Mouse (Mus musculus): ENCODE measurements at regions not wholly inside any gene's neighbourhood (a gene's known extent, or its start where the extent isn't known, plus 50 kb on each side); places are given as distances from the start of the nearest gene placed in this dataset.
"Not testable (repeated sequence)": the region's sequence is repeated elsewhere in the genome, so short reads cannot be mapped to it uniquely, and the experiment has no call there.

- DNase-seq (ENCODE audit: low spot score): no peak
These were observed 1939.3 kb downstream of the 9330182O14Rik start for GRCm38 (mm10) chr15:42073486-42073885.

GRCm38 (mm10) chr15:42082436-42082835 lies 1948.3 kb downstream of the 9330182O14Rik start:
- no peak for DNase-seq (ENCODE audit: low spot score)

DNA sequence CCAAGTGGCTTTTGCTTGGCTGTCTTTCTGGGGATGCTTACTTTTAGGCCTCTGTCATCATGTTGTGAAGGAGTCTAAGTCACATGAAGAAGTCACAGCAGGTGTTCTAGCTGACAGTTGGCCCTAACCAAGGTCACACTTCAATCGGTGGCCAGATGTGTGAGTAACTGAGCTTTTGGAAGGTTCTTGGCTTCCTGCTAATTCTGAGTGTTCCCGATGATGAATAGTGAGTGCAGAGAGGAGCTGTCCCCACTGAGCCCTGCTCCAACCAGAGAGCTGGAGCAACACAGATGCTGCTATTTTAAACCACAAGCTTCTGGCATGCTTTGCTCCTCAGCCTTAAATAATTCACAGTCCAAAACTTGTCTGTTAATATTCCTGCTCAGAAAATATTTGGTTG lies 1966.6 kb downstream of the 9330182O14Rik start:
- peak; percentile 43 for DNase-seq (ENCODE audit: low spot score)

DNA sequence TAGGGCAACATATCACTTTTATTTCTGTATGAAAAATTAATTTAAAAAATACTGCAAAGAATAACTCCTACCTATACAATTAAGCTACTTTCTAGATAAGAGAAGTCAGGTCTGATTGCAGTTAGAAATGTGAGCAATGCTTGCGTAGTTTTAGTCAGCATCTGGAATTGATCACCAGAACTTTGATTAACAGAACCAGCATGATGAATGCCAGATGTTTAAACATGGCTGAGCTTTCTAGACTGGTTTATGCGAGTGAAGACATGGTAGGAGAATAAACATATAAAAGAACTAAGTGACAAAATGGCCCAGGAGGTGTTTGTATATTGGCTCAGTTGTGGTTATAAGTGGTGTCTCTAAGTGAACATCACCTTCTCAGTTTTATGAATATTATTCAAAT lies 1970.7 kb downstream of the 9330182O14Rik start:
- peak; percentile 80 for DNase-seq (ENCODE audit: low spot score)

DNA sequence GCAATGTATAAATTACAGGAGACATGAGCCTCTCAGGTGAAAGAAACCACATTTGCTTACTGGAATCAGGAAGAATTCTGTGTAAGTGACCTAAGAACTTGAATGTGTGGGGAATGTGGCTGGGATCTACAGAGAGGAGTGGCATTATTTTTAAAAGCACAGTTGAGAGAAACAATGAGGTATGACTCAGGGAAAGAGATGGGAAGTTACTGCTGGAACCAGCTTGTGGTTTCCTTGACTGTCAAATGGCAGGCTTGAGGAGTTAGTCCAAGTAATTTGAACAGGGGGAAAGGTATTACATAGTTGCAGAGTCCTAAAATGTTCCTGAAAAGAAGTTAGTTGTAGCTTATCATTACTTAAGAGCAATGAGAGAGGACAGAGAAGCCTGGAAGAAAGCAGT lies 1972.9 kb downstream of the 9330182O14Rik start:
- DNase-seq (ENCODE audit: low spot score): no peak

DNA sequence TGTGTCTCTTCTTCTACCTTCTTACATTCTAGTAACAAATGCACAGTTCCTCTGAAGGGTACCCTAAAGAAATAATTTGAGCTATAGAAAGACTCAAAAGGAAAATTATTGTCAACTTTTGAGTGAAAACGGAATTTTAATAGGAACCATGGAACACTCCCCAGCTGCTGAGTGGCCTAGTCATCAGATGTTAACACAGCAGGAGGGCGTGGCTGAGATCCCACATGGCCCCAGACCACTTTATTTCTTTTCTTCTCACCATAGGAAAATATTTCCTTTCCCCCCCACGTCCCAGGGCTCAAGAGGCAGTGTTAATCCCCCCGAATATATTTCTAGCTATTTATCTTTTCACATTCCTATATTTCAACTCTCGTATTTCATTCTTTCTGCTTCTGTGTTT lies 1977.6 kb downstream of the 9330182O14Rik start:
- DNase-seq (ENCODE audit: low spot score): no peak

DNA sequence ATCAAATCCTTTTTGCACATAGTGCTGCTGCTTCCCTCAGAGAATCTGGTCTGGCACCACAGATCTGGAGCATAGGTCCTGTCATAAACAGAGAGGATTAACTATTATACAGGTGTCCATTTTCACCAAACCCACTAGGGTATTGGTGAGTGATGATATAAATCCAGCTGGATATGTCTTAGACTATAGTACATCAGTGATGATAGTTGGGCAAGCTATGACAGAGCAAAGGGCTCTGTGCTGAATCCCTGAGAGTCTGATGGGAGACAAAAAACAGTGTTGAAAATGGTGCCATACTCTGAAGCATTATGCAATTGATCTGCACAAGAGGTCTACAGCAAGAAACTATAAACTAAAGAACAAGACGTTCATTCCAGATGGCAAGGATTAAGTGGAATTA lies 1993.3 kb downstream of the 9330182O14Rik start:
- no peak for DNase-seq (ENCODE audit: low spot score)

GRCm38 (mm10) chr15:42128976-42129375 lies 1994.8 kb downstream of the 9330182O14Rik start:
- DNase-seq (ENCODE audit: low spot score): no peak

- DNase-seq (ENCODE audit: low spot score): no peak
These were observed 2032.4 kb downstream of the 9330182O14Rik start for GRCm38 (mm10) chr15:42166546-42166945.

GRCm38 (mm10) chr15:42177766-42178165 lies 2043.6 kb downstream of the 9330182O14Rik start:
- DNase-seq (ENCODE audit: low spot score): not testable (repeated sequence)

- peak; percentile 40 for DNase-seq (ENCODE audit: low spot score)
These were observed 2073.2 kb downstream of the 9330182O14Rik start for GRCm38 (mm10) chr15:42207187-42207846.

- DNase-seq (ENCODE audit: low spot score): no peak
These were observed 2085.3 kb downstream of the 9330182O14Rik start for GRCm38 (mm10) chr15:42219496-42219895.

DNA sequence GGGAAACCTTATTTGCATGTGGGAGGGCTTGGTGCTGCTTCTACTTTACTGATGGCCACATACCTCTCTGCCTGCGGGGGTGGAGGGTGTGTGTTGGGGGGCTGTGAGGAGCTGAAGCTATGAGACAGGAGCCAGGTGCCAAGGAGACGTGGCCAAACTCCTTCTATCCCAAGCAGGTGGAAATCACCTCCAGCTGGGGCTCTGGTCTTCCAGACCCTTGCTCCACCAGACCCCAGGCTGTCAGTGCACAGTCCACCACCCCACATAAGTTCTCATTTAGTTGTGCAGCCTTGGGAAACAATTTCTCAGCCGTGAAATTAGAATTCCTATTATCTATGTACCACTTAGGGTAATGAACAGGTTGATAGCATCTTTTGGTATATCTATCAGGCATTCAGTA lies 2085.8 kb downstream of the 9330182O14Rik start:
- DNase-seq (ENCODE audit: low spot score): no peak

DNA sequence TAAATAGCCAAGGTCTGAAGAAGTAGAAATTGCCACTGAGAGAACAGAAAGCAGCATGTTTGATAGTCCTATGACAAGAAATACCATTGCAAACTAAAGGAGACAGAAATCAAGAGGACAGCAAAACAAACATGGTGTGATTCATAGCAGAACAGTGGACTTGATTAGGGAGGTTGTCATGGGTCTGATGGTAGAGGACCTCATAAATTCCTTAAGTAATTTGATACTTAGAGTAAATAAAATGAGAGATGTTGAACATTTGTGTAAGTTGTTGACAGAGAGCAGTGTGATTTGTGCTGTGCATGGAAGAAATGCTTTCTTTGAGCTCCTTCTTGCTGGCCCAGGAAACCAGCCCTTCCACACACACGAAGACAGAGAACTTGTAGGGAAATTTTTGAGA lies 2090.8 kb downstream of the 9330182O14Rik start:
- DNase-seq (ENCODE audit: low spot score): peak; percentile 10

DNA sequence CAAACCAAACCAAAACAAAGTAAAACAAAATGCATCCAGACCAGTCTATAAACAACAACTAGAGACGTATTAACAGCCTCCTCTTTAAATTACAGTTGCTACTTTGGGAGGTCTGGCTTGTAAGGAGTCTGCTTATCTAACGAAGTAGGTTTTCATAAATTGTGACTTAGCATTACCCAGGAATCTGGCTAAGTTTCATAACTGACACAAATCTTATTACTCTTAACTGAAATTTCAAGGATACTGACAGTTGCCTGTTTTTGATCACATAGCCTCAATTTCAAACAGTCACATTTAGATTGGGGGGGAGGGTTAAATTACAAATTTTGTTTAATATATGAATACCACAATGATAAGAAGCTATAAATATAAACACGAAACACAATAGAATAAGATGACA lies 2097.5 kb downstream of the 9330182O14Rik start:
- DNase-seq (ENCODE audit: low spot score): no peak

DNA sequence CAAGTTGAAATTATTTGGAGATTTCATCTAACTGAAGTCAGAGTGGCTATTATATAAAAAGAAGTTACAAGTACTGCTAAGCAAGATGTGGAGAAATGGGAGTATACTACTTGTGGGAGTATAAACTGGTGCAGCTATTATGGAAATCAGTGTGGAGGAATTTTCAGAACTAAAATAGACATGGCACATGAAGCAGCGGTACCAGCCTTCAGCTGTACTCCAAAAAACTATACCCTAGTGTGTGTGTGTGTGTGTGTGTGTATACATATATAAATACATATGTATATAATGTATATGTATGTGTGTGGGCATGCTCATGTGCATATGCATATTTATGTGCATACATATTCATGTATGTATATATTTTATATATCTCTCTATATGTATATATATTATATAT lies 2112.6 kb downstream of the 9330182O14Rik start:
- no peak for DNase-seq (ENCODE audit: low spot score)

- peak; percentile 6 for DNase-seq (ENCODE audit: low spot score)
These were observed 2118.7 kb downstream of the 9330182O14Rik start for GRCm38 (mm10) chr15:42252730-42253330.

DNA sequence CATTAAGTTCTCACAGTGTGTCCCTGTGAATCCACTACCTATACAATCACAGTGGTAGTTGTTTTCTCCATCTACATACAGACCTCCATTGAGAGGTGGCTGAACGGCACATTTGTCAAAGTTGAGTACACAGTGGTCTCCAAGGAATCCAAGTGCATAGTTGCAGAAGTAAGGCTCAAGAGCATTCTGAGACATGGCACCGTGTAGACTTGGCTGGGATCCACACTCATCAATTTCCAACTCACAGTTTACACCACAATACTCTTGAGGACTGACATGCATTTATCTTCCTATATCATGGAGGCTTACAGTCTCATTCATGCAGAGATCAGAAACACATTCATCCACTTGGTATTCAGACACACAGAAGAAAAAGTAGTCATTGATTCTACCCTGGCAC lies 2122.2 kb downstream of the 9330182O14Rik start:
- no peak for DNase-seq (ENCODE audit: low spot score)

DNA sequence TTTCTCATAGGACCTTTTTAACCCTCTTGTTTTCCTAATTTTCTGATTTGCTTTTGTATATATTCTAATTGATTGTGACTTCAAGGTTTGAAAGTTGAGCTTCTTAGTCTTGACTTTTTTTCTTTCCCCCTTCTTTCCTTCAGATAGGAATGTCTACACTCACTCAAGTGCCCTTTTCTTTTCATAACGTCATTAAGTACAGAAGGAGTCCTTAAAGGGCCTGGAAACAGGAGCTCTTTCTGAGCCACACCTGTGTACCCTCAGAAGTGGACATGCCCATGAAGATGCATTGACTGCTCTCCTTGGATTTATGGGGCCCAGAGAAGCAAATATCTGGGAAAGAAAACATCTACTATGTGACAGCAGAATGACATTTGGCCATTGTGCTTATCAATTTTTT lies 2141.0 kb downstream of the 9330182O14Rik start:
- DNase-seq (ENCODE audit: low spot score): no peak

GRCm38 (mm10) chr15:42277247-42277646 lies 2143.1 kb downstream of the 9330182O14Rik start:
- no peak for DNase-seq (ENCODE audit: low spot score)

- no peak for DNase-seq (ENCODE audit: low spot score)
These were observed 2146.6 kb downstream of the 9330182O14Rik start for GRCm38 (mm10) chr15:42280810-42281209.

GRCm38 (mm10) chr15:42296406-42296805 lies 2162.2 kb downstream of the 9330182O14Rik start:
- peak; percentile 24 for DNase-seq (ENCODE audit: low spot score)

DNA sequence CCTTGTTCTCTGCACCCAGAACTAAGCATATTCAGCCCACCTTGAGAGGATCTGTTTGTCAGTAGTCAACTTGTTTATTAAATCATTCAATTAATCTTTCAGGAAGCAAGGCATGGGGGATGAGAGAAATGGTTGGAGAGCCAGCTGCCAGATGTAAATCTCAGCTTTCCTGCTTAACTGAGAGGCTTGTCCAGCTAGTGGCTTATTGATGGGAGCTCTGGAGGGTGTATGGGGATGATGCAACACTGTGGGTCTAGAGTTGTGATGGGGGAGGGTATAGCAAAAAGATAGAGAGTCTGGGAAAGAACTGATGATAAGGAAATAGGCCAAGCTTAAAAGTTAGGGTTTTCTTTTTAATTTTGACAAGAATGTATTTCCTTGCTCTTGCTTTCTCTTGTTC lies 2163.3 kb downstream of the 9330182O14Rik start:
- peak; percentile 14 for DNase-seq (ENCODE audit: low spot score)

DNA sequence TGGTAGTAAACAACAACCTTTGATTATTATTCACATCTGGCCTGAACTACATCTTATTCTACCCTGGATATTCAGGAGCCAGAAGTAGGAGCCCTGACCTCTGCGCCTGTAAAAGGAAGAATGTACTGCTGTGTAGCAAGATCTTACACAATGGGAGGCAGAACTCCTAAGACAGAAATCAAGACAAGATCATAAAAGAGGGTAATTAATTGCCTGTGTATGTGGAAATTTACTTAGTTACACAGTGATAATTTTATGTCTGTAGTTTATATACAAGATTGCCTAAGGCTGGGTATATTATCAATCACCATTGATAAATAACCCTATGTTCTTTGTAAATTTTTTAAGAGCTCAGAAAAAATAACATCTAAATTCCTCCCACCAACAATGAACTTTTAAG lies 2167.8 kb downstream of the 9330182O14Rik start:
- no peak for DNase-seq (ENCODE audit: low spot score)

Measured in embryo, embryonic 10.5 days (tissue).